Mouse (Mus musculus) erythroblast, embryonic 14.5 days (primary cell): ENCODE measurements around the gene Adamtsl5.

Source experiments
- GATA1 ChIP-seq: IDR thresholded peaks from 2 replicates; pipeline ENCODE4 v1.6.1; 2012; ENCODE audit warnings: low read length, inconsistent platforms, mixed read lengths
- TAL1 ChIP-seq: IDR thresholded peaks from 3 replicates; pipeline ENCODE4 v1.6.1; 2012; ENCODE audit warnings: low read length, inconsistent platforms, mixed read lengths

DNA sequence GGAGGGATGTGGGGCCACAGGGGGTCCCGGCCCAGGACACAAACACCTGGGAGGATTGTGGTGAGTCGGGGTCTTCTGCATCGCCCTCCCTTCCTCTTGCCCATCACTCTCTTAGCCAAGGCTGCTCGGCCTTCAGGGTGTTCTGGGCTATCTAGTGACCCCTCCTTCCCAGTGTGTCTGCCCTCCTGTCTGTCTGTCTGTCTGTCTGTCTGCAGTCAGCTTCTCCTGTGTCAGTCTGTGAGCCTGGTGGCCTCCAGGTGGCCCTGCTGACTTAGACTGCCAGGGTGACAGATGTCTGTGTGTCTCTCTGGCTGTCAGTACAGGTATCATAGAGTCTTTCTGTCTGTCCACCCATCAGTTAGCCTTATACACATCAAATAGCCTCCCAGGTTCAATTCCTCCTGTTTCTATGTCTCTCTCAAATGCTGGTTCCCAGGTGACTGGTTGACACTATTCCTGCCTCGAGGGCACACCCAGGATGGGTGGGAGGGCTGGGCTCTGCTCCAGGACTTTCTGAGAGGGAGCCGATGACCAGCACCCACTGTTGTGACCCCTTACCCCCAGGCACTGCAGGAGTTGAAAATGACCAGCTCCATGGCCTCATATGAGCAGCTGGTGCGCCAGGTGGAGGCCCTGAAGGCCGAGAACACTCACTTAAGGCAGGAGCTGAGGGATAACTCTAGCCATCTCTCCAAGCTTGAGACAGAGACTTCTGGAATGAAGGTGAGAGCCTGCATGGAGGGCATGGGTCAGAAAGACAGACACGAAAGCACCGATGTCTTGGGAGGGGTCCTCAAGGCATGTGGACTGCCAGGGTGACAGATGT, 46.7 kb downstream of the Adamtsl5 start:
- TF ChIP-seq GATA1 (no peak), TAL1 (no peak)
